Mouse (Mus musculus) megakaryocyte, embryonic 14.5 days (primary cell): ENCODE data around the gene Ppm1h.
"Not testable (repeated sequence)": the region's sequence is repeated elsewhere in the genome, so short reads cannot be mapped to it uniquely, and the experiment has no call there.

Source experiments
- FLI1 ChIP-seq: IDR thresholded peaks from 2 replicates; pipeline ENCODE4 v1.6.1; 2012; ENCODE audit warnings: low read length, inconsistent platforms, mixed read lengths
- GATA1 ChIP-seq: IDR thresholded peaks from 3 replicates; pipeline ENCODE4 v1.6.1; 2012; ENCODE audit warnings: mixed read lengths, low read length, inconsistent platforms, borderline replicate concordance

DNA sequence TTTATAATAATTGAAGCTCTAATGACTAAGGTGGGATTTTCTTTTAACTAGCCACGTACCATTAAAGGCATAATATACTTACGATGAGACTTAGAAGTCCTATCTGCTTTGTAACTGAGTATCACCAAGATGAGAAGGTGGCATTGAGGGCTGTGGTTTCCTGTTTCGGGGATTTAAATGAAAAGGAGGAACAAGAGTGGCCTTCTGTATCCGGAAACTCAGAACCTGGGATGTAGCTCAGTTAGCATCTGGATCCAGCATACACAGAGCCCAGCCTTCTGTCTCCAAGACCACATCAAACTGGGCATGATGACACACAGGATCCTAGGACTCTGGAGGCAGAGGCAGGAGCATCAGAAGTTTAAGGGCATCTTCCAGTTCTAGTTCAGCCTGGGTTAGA, 256.8 kb downstream of the Ppm1h start:
- TF ChIP-seq GATA1, FLI1: not testable (repeated sequence)
